Mouse (Mus musculus): ENCODE measurements around the gene Gtdc1. TPM values are rescaled to one million over a fixed set of nuclear protein-coding genes. Genes with fewer than 3 reads are reported as not detected.

Gtdc1 gene
- polyA plus RNA-seq, 1 experiment from 2014 or later = 13.0 TPM

- no peak overlapping the region for H3K27ac ChIP-seq (replicated peaks in 1 of 2; ENCODE audit: control insufficient read depth in 1 of 2, insufficient read depth in 1 of 2, low read depth in 2 of 2, low read length in 2 of 2)
- ATAC-seq (ENCODE audit: insufficient number of reproducible peaks, insufficient read depth, low FRiP score, low read depth) = no peak
- H3K4me3 ChIP-seq (ENCODE audit: control insufficient read depth in 1 of 2, insufficient read depth in 1 of 2, low read depth in 1 of 2, low read length in 2 of 2) = no peak overlapping the region
- no peaks in the 10 kb centered on the region for H3K4me1 ChIP-seq (ENCODE audit: control insufficient read depth in 2 of 2, insufficient read depth in 2 of 2, low read length in 2 of 2)
- 79% methylated on average over 2 of the region's 2 CpGs for WGBS
- H3K9me3 ChIP-seq (ENCODE audit: control insufficient read depth, low read length) = no peaks in the 10 kb centered on the region
- no peak overlapping the region for H3K4me2 ChIP-seq (ENCODE audit: low read length)
- H3K27me3 ChIP-seq (ENCODE audit: control insufficient read depth, insufficient read depth, low read length) = no peaks in the 10 kb centered on the region
- H3K36me3 ChIP-seq (ENCODE audit: control insufficient read depth, insufficient read depth, low read length) = no peaks in the 10 kb centered on the region
- no peak overlapping the region for H3K9ac ChIP-seq (ENCODE audit: low read length)
Observed at GRCm38 (mm10) chr2:44965834-44966555, 38.5 kb upstream of the Gtdc1 start.

GRCm38 (mm10) chr2:44962620-44963019 lies 35.2 kb upstream of the Gtdc1 start:
- Histone ChIP-seq H3K4me1 (ENCODE audit: control insufficient read depth in 2 of 2, insufficient read depth in 2 of 2, low read length in 2 of 2) (no peaks in the 10 kb centered on the region), H3K4me3 (ENCODE audit: control insufficient read depth in 1 of 2, insufficient read depth in 1 of 2, low read depth in 1 of 2, low read length in 2 of 2) (no peak overlapping the region), H3K36me3 (ENCODE audit: control insufficient read depth, insufficient read depth, low read length) (no peaks in the 10 kb centered on the region), H3K27ac (replicated peaks in 1 of 2; ENCODE audit: control insufficient read depth in 1 of 2, insufficient read depth in 1 of 2, low read depth in 2 of 2, low read length in 2 of 2) (no peak overlapping the region), H3K9ac (ENCODE audit: low read length) (no peak overlapping the region), H3K9me3 (ENCODE audit: control insufficient read depth, low read length) (no peaks in the 10 kb centered on the region), H3K4me2 (ENCODE audit: low read length) (no peak overlapping the region), H3K27me3 (ENCODE audit: control insufficient read depth, insufficient read depth, low read length) (no peaks in the 10 kb centered on the region)
- 89% methylated on average over 5 of the region's 5 CpGs for WGBS
- ATAC-seq (ENCODE audit: insufficient number of reproducible peaks, insufficient read depth, low FRiP score, low read depth) = no peak

GRCm38 (mm10) chr2:44961192-44961591 lies 33.7 kb upstream of the Gtdc1 start:
- Histone ChIP-seq H3K36me3 (ENCODE audit: control insufficient read depth, insufficient read depth, low read length) (no peaks in the 10 kb centered on the region), H3K9me3 (ENCODE audit: control insufficient read depth, low read length) (no peaks in the 10 kb centered on the region), H3K27ac (replicated peaks in 1 of 2; ENCODE audit: control insufficient read depth in 1 of 2, insufficient read depth in 1 of 2, low read depth in 2 of 2, low read length in 2 of 2) (no peak overlapping the region), H3K9ac (ENCODE audit: low read length) (no peak overlapping the region), H3K4me3 (ENCODE audit: control insufficient read depth in 1 of 2, insufficient read depth in 1 of 2, low read depth in 1 of 2, low read length in 2 of 2) (no peak overlapping the region), H3K4me1 (ENCODE audit: control insufficient read depth in 2 of 2, insufficient read depth in 2 of 2, low read length in 2 of 2) (no peaks in the 10 kb centered on the region), H3K27me3 (ENCODE audit: control insufficient read depth, insufficient read depth, low read length) (no peaks in the 10 kb centered on the region), H3K4me2 (ENCODE audit: low read length) (no peak overlapping the region)
- no peak for ATAC-seq (ENCODE audit: insufficient number of reproducible peaks, insufficient read depth, low FRiP score, low read depth)
- WGBS = 85% methylated on average over 4 of the region's 4 CpGs

GRCm38 (mm10) chr2:44960561-44960960 lies 33.1 kb upstream of the Gtdc1 start:
- H3K4me1 ChIP-seq (ENCODE audit: control insufficient read depth in 2 of 2, insufficient read depth in 2 of 2, low read length in 2 of 2) = no peaks in the 10 kb centered on the region
- H3K9me3 ChIP-seq (ENCODE audit: control insufficient read depth, low read length) = no peaks in the 10 kb centered on the region
- no peak overlapping the region for H3K4me3 ChIP-seq (ENCODE audit: control insufficient read depth in 1 of 2, insufficient read depth in 1 of 2, low read depth in 1 of 2, low read length in 2 of 2)
- no peaks in the 10 kb centered on the region for H3K36me3 ChIP-seq (ENCODE audit: control insufficient read depth, insufficient read depth, low read length)
- H3K9ac ChIP-seq (ENCODE audit: low read length) = no peak overlapping the region
- ATAC-seq (ENCODE audit: insufficient number of reproducible peaks, insufficient read depth, low FRiP score, low read depth) = no peak
- WGBS = 68% methylated on average over 3 of the region's 3 CpGs
- no peak overlapping the region for H3K27ac ChIP-seq (replicated peaks in 1 of 2; ENCODE audit: control insufficient read depth in 1 of 2, insufficient read depth in 1 of 2, low read depth in 2 of 2, low read length in 2 of 2)
- H3K27me3 ChIP-seq (ENCODE audit: control insufficient read depth, insufficient read depth, low read length) = no peaks in the 10 kb centered on the region
- H3K4me2 ChIP-seq (ENCODE audit: low read length) = no peak overlapping the region

GRCm38 (mm10) chr2:44957329-44957797 lies 29.9 kb upstream of the Gtdc1 start:
- WGBS = 82% methylated on average over 1 of the region's 1 CpGs
- Histone ChIP-seq H3K9ac (ENCODE audit: low read length) (no peak overlapping the region), H3K4me2 (ENCODE audit: low read length) (no peak overlapping the region), H3K9me3 (ENCODE audit: control insufficient read depth, low read length) (no peaks in the 10 kb centered on the region), H3K27me3 (ENCODE audit: control insufficient read depth, insufficient read depth, low read length) (no peaks in the 10 kb centered on the region), H3K36me3 (ENCODE audit: control insufficient read depth, insufficient read depth, low read length) (no peaks in the 10 kb centered on the region), H3K4me1 (ENCODE audit: control insufficient read depth in 2 of 2, insufficient read depth in 2 of 2, low read length in 2 of 2) (peaks cover 6 to 9% of the 10 kb centered on the region in 2 experiments), H3K4me3 (ENCODE audit: control insufficient read depth in 1 of 2, insufficient read depth in 1 of 2, low read depth in 1 of 2, low read length in 2 of 2) (no peak overlapping the region), H3K27ac (replicated peaks in 1 of 2; ENCODE audit: control insufficient read depth in 1 of 2, insufficient read depth in 1 of 2, low read depth in 2 of 2, low read length in 2 of 2) (no peak overlapping the region)
- no peak for ATAC-seq (ENCODE audit: insufficient number of reproducible peaks, insufficient read depth, low FRiP score, low read depth)

- no peak overlapping the region for H3K4me2 ChIP-seq (ENCODE audit: low read length)
- no peak for ATAC-seq (ENCODE audit: insufficient number of reproducible peaks, insufficient read depth, low FRiP score, low read depth)
- H3K27ac ChIP-seq (replicated peaks in 1 of 2; ENCODE audit: control insufficient read depth in 1 of 2, insufficient read depth in 1 of 2, low read depth in 2 of 2, low read length in 2 of 2) = 0 out of 4 replicates have a peak overlapping the region, but pooled peaks of 1 of the 2 experiments have one; percentile 19
- 31% methylated on average over 3 of the region's 3 CpGs for WGBS
- H3K9ac ChIP-seq (ENCODE audit: low read length) = no peak overlapping the region
- no peak overlapping the region for H3K4me3 ChIP-seq (ENCODE audit: control insufficient read depth in 1 of 2, insufficient read depth in 1 of 2, low read depth in 1 of 2, low read length in 2 of 2)
- no peaks in the 10 kb centered on the region for H3K27me3 ChIP-seq (ENCODE audit: control insufficient read depth, insufficient read depth, low read length)
- no peaks in the 10 kb centered on the region for H3K9me3 ChIP-seq (ENCODE audit: control insufficient read depth, low read length)
- H3K36me3 ChIP-seq (ENCODE audit: control insufficient read depth, insufficient read depth, low read length) = no peaks in the 10 kb centered on the region
- peaks cover 9 to 18% of the 10 kb centered on the region in 2 experiments for H3K4me1 ChIP-seq (ENCODE audit: control insufficient read depth in 2 of 2, insufficient read depth in 2 of 2, low read length in 2 of 2)
Observed at GRCm38 (mm10) chr2:44956232-44956631, 28.8 kb upstream of the Gtdc1 start.

GRCm38 (mm10) chr2:44955506-44955905 lies 28.0 kb upstream of the Gtdc1 start:
- Histone ChIP-seq H3K9me3 (ENCODE audit: control insufficient read depth, low read length) (no peaks in the 10 kb centered on the region), H3K9ac (ENCODE audit: low read length) (no peak overlapping the region), H3K4me3 (ENCODE audit: control insufficient read depth in 1 of 2, insufficient read depth in 1 of 2, low read depth in 1 of 2, low read length in 2 of 2) (no peak overlapping the region), H3K36me3 (ENCODE audit: control insufficient read depth, insufficient read depth, low read length) (no peaks in the 10 kb centered on the region), H3K27ac (replicated peaks in 1 of 2; ENCODE audit: control insufficient read depth in 1 of 2, insufficient read depth in 1 of 2, low read depth in 2 of 2, low read length in 2 of 2) (no peak overlapping the region), H3K4me1 (ENCODE audit: control insufficient read depth in 2 of 2, insufficient read depth in 2 of 2, low read length in 2 of 2) (peaks cover 9 to 18% of the 10 kb centered on the region in 2 experiments), H3K4me2 (ENCODE audit: low read length) (no peak overlapping the region), H3K27me3 (ENCODE audit: control insufficient read depth, insufficient read depth, low read length) (no peaks in the 10 kb centered on the region)
- 68% methylated on average over 6 of the region's 6 CpGs for WGBS
- ATAC-seq (ENCODE audit: insufficient number of reproducible peaks, insufficient read depth, low FRiP score, low read depth) = no peak

- H3K36me3 ChIP-seq (ENCODE audit: control insufficient read depth, insufficient read depth, low read length) = no peaks in the 10 kb centered on the region
- no peaks in the 10 kb centered on the region for H3K9me3 ChIP-seq (ENCODE audit: control insufficient read depth, low read length)
- peaks cover 9 to 18% of the 10 kb centered on the region in 2 experiments for H3K4me1 ChIP-seq (ENCODE audit: control insufficient read depth in 2 of 2, insufficient read depth in 2 of 2, low read length in 2 of 2)
- H3K4me2 ChIP-seq (ENCODE audit: low read length) = no peak overlapping the region
- 77% methylated on average over 1 of the region's 1 CpGs for WGBS
- ATAC-seq (ENCODE audit: insufficient number of reproducible peaks, insufficient read depth, low FRiP score, low read depth) = no peak
- no peak overlapping the region for H3K4me3 ChIP-seq (ENCODE audit: control insufficient read depth in 1 of 2, insufficient read depth in 1 of 2, low read depth in 1 of 2, low read length in 2 of 2)
- no peaks in the 10 kb centered on the region for H3K27me3 ChIP-seq (ENCODE audit: control insufficient read depth, insufficient read depth, low read length)
- H3K9ac ChIP-seq (ENCODE audit: low read length) = no peak overlapping the region
- H3K27ac ChIP-seq (replicated peaks in 1 of 2; ENCODE audit: control insufficient read depth in 1 of 2, insufficient read depth in 1 of 2, low read depth in 2 of 2, low read length in 2 of 2) = no peak overlapping the region
Observed at GRCm38 (mm10) chr2:44954180-44954579, 26.7 kb upstream of the Gtdc1 start.
